Mouse (Mus musculus): ENCODE data around the gene Nol11. TPM values are rescaled to one million over a fixed set of nuclear protein-coding genes. Genes with fewer than 3 reads are reported as not detected.
A peak's percentile ranks its signal among the peaks of the same experiment; 100 is the strongest.

Nol11 gene
- total RNA-seq (2021): 10 to 100 TPM; 23.9 to 24.2 TPM
- long read RNA-seq, experiment 1, transcript Nol11-201 (18 exons, 3,158 nt): major isoform, 22 of 28 reads
- long read RNA-seq, experiment 1, partial matches to known transcripts: 2 of 28 reads
- long read RNA-seq, experiment 1, other reads (novel, unspliced or antisense): 3 of 28 reads
- long read RNA-seq, experiment 2, transcript Nol11-201 (18 exons, 3,158 nt): major isoform, 6 of 9 reads
- long read RNA-seq, experiment 2, partial matches to known transcripts: 2 of 9 reads
- long read RNA-seq, experiment 2, other reads (novel, unspliced or antisense): 0 of 9 reads

GRCm38 (mm10) chr11:107188565-107189552, at the start of gene Nol11:
Gene Nol11 (minus strand): TSS chr11:107189381.
- DNase-seq: peak; percentile 98

- no peak for DNase-seq
Observed at GRCm38 (mm10) chr11:107238506-107238905, 49.3 kb upstream of the Nol11 start.

- DNase-seq: peak in 1 of 2 experiments; percentile 16
Observed at GRCm38 (mm10) chr11:107237532-107237931, 48.4 kb upstream of the Nol11 start.

- peak in 1 of 2 experiments; percentile 9 for DNase-seq
Observed at GRCm38 (mm10) chr11:107233252-107233890, 44.2 kb upstream of the Nol11 start.

GRCm38 (mm10) chr11:107230128-107230527, 40.9 kb upstream of the Nol11 start:
- no peak for DNase-seq

GRCm38 (mm10) chr11:107226431-107226830, 37.2 kb upstream of the Nol11 start:
- DNase-seq: no peak

- no peak for DNase-seq
Observed at GRCm38 (mm10) chr11:107226013-107226412, 36.8 kb upstream of the Nol11 start.

GRCm38 (mm10) chr11:107225301-107225700, 36.1 kb upstream of the Nol11 start:
- DNase-seq: peak; percentile 24 to 32

GRCm38 (mm10) chr11:107223667-107224214, 34.6 kb upstream of the Nol11 start:
- DNase-seq: no peak

GRCm38 (mm10) chr11:107223169-107223561, 34.0 kb upstream of the Nol11 start:
- DNase-seq: peak in 1 of 2 experiments; percentile 24

GRCm38 (mm10) chr11:107222531-107223168, 33.5 kb upstream of the Nol11 start:
- no peak for DNase-seq

- no peak for DNase-seq
Observed at GRCm38 (mm10) chr11:107215111-107215510, 25.9 kb upstream of the Nol11 start.

- DNase-seq: peak in 1 of 2 experiments; percentile 13
Observed at GRCm38 (mm10) chr11:107213745-107214144, 24.6 kb upstream of the Nol11 start.

- no peak for DNase-seq
Observed at GRCm38 (mm10) chr11:107209818-107210217, 20.6 kb upstream of the Nol11 start.

GRCm38 (mm10) chr11:107201773-107202172, 12.6 kb upstream of the Nol11 start:
- DNase-seq: no peak

GRCm38 (mm10) chr11:107199281-107199680, 10.1 kb upstream of the Nol11 start:
- no peak for DNase-seq

GRCm38 (mm10) chr11:107195334-107195733, 6.2 kb upstream of the Nol11 start:
- no peak for DNase-seq

- peak; percentile 7 to 55 for DNase-seq
Observed at GRCm38 (mm10) chr11:107190376-107190775, 1.2 kb upstream of the Nol11 start.

- DNase-seq: no peak
Observed at GRCm38 (mm10) chr11:107183777-107184176, 5.4 kb downstream of the Nol11 start.

- DNase-seq: no peak
Observed at GRCm38 (mm10) chr11:107161215-107161614, 28.0 kb downstream of the Nol11 start.

GRCm38 (mm10) chr11:107159034-107159433, 30.1 kb downstream of the Nol11 start:
- peak in 1 of 2 experiments; percentile 15 for DNase-seq

Data from adrenal gland, postnatal 36 days (tissue).